In genomic region chr5:133814436-133814835, GRCm38 (mm10) we compare ENCODE assay signal across 14 mouse cellular contexts.
DNase-seq lines count a peak whose midpoint lies in the region; ATAC-seq and TF ChIP-seq lines count a peak whose summit lies in the region.
"Had no signal": no experiment of that assay in that cellular context is flagged by ENCODE, and none has a peak within 500 bp of the region (broad histone marks: within the 10 kb centered on the region; RNA-seq: fewer than 3 reads in every experiment).

No protein-coding gene starts in this region.

- H3K4me1 ChIP-seq in hindbrain, embryonic 12.5 days, result peaks cover 7% of the 10 kb centered on the region; the same call in 1 of the 2 replicates
- no peaks in the 10 kb centered on the region for H3K4me1 ChIP-seq in hindbrain, embryonic 11.5 days (replicated peaks; ENCODE audit: control insufficient read depth, insufficient read depth, low read length)
- peaks cover 13% of the 10 kb centered on the region for H3K4me1 ChIP-seq in forebrain, embryonic 15.5 days
- peaks cover 7% of the 10 kb centered on the region for H3K4me1 ChIP-seq in midbrain, embryonic 15.5 days
- H3K4me1 ChIP-seq in lung, postnatal 0 days (ENCODE audit: insufficient read depth, low read depth, low read length), result no peaks in the 10 kb centered on the region
- H3K4me1 ChIP-seq: liver, embryonic 12.5 days; stomach, embryonic 15.5 days had no signal

- H3K27ac ChIP-seq in hindbrain, embryonic 12.5 days, result no peak overlapping the region
- no peak overlapping the region for H3K27ac ChIP-seq in hindbrain, embryonic 11.5 days (ENCODE audit: low read depth, low read length)
- H3K27ac ChIP-seq in forebrain, embryonic 15.5 days (replicated peaks), result peak overlapping the region; percentile 75
- H3K27ac ChIP-seq in midbrain, embryonic 15.5 days, result no peak overlapping the region
- no peak overlapping the region for H3K27ac ChIP-seq in lung, postnatal 0 days (ENCODE audit: low read length)
- H3K27ac ChIP-seq: liver, embryonic 12.5 days; stomach, embryonic 15.5 days had no signal

- H3K9ac ChIP-seq in hindbrain, embryonic 12.5 days, result no peak overlapping the region
- no peak overlapping the region for H3K9ac ChIP-seq in hindbrain, embryonic 11.5 days (ENCODE audit: low read depth, low read length)
- H3K9ac ChIP-seq in forebrain, embryonic 15.5 days (replicated peaks), result no peak overlapping the region
- H3K9ac ChIP-seq in midbrain, embryonic 15.5 days, result no peak overlapping the region
- no peak overlapping the region for H3K9ac ChIP-seq in lung, postnatal 0 days (replicated peaks; ENCODE audit: low read depth)
- H3K9ac ChIP-seq: liver, embryonic 12.5 days; stomach, embryonic 15.5 days had no signal

- H3K36me3 ChIP-seq in hindbrain, embryonic 12.5 days, result no peaks in the 10 kb centered on the region
- no peaks in the 10 kb centered on the region for H3K36me3 ChIP-seq in hindbrain, embryonic 11.5 days (ENCODE audit: control insufficient read depth, insufficient read depth, low read length)
- H3K36me3 ChIP-seq in forebrain, embryonic 15.5 days, result no peaks in the 10 kb centered on the region
- no peaks in the 10 kb centered on the region for H3K36me3 ChIP-seq in midbrain, embryonic 15.5 days (replicated peaks)
- H3K36me3 ChIP-seq in lung, postnatal 0 days (ENCODE audit: insufficient read depth, low read length), result no peaks in the 10 kb centered on the region
- H3K36me3 ChIP-seq: liver, embryonic 12.5 days; stomach, embryonic 15.5 days had no signal

- H3K4me3 ChIP-seq in hindbrain, embryonic 12.5 days, result no peak overlapping the region
- no peak overlapping the region for H3K4me3 ChIP-seq in hindbrain, embryonic 11.5 days (ENCODE audit: low read depth, low read length)
- H3K4me3 ChIP-seq in forebrain, embryonic 15.5 days, result no peak overlapping the region
- H3K4me3 ChIP-seq in midbrain, embryonic 15.5 days, result no peak overlapping the region
- no peak overlapping the region for H3K4me3 ChIP-seq in lung, postnatal 0 days (ENCODE audit: low read depth, low read length)
- H3K4me3 ChIP-seq: liver, embryonic 12.5 days; stomach, embryonic 15.5 days had no signal

- WGBS in hindbrain, embryonic 12.5 days, result 46% methylated on average over 6 of the region's 6 CpGs
- 56% methylated on average over 6 of the region's 6 CpGs for WGBS in hindbrain, embryonic 11.5 days
- 11% methylated on average over 6 of the region's 6 CpGs for whole genome bisulfite sequencing in forebrain, embryonic 15.5 days
- WGBS in midbrain, embryonic 15.5 days, result 24% methylated on average over 6 of the region's 6 CpGs
- WGBS in lung, postnatal 0 days, result 66% methylated on average over 6 of the region's 6 CpGs

- H3K9me3 ChIP-seq in hindbrain, embryonic 12.5 days (replicated peaks), result no peaks in the 10 kb centered on the region
- no peaks in the 10 kb centered on the region for H3K9me3 ChIP-seq in hindbrain, embryonic 11.5 days (ENCODE audit: control insufficient read depth, low read length)
- no peaks in the 10 kb centered on the region for H3K9me3 ChIP-seq in forebrain, embryonic 15.5 days
- H3K9me3 ChIP-seq in midbrain, embryonic 15.5 days, result no peaks in the 10 kb centered on the region
- no peaks in the 10 kb centered on the region for H3K9me3 ChIP-seq in lung, postnatal 0 days (ENCODE audit: low read length)
- H3K9me3 ChIP-seq: liver, embryonic 12.5 days; stomach, embryonic 15.5 days had no signal

- no peak for TF ChIP-seq EP300 in lung, postnatal 0 days (IDR thresholded peaks at IDR 0.05)

- no peak for TF ChIP-seq CTCF in lung, postnatal 0 days (IDR thresholded peaks at IDR 0.05)

- H3K27me3 ChIP-seq in hindbrain, embryonic 12.5 days, result peaks cover 4% of the 10 kb centered on the region; the same call in 1 of the 2 replicates
- H3K27me3 ChIP-seq in hindbrain, embryonic 11.5 days (ENCODE audit: control insufficient read depth, insufficient read depth, low read length), result no peaks in the 10 kb centered on the region
- H3K27me3 ChIP-seq in forebrain, embryonic 15.5 days, result no peaks in the 10 kb centered on the region
- H3K27me3 ChIP-seq in midbrain, embryonic 15.5 days (replicated peaks), result no peaks in the 10 kb centered on the region
- H3K27me3 ChIP-seq in lung, postnatal 0 days (replicated peaks; ENCODE audit: insufficient read depth, low read length), result no peaks in the 10 kb centered on the region
- H3K27me3 ChIP-seq: liver, embryonic 12.5 days; stomach, embryonic 15.5 days had no signal

- ATAC-seq in hindbrain, embryonic 12.5 days (ENCODE audit: low FRiP score), result peak; percentile 26; the same call in 1 of the 2 replicates
- ATAC-seq in hindbrain, embryonic 11.5 days (ENCODE audit: low FRiP score), result no peak
- peak; percentile 90 for ATAC-seq in forebrain, embryonic 15.5 days (replicated peaks)
- peak; percentile 73; the same call in 1 of the 2 replicates for ATAC-seq in midbrain, embryonic 15.5 days (replicated peaks)
- ATAC-seq in lung, postnatal 0 days, result no peak
- ATAC-seq: liver, embryonic 12.5 days had no signal

- no peak overlapping the region for H3K4me2 ChIP-seq in hindbrain, embryonic 12.5 days (replicated peaks)
- no peak overlapping the region for H3K4me2 ChIP-seq in hindbrain, embryonic 11.5 days (replicated peaks; ENCODE audit: low read depth, low read length)
- no peak overlapping the region for H3K4me2 ChIP-seq in forebrain, embryonic 15.5 days (replicated peaks)
- H3K4me2 ChIP-seq in midbrain, embryonic 15.5 days, result no peak overlapping the region
- H3K4me2 ChIP-seq in lung, postnatal 0 days (replicated peaks; ENCODE audit: low read depth, low read length), result no peak overlapping the region
- H3K4me2 ChIP-seq: heart, embryonic 11.5 days; liver, embryonic 12.5 days; stomach, embryonic 15.5 days had no signal

- DNase-seq in hindbrain, embryonic 11.5 days (ENCODE audit: low spot score), result no peak
- peak; percentile 20 for DNase-seq in layer of hippocampus, adult 9-11 months
- DNase-seq in lung, postnatal 0 days (ENCODE audit: low spot score), result no peak
- DNase-seq in ovary, adult 18-20 months (ENCODE audit: low spot score), result no peak
- DNase-seq in kidney, postnatal 14 days, result no peak
- DNase-seq: adrenal gland, postnatal 36 days; cerebellum, adult 18-20 months; lung, postnatal 4 days had no signal

Comparison
In these comparisons a context has a peak if more than half of its experiments do, and no peak if none do; other contexts are left out.
1. ATAC-seq: peak in hindbrain, embryonic 12.5 days (single experiment), forebrain, embryonic 15.5 days (single experiment) and midbrain, embryonic 15.5 days (single experiment); none in hindbrain, embryonic 11.5 days (single experiment) and lung, postnatal 0 days (single experiment).